Mouse (Mus musculus): ENCODE results near the gene Cyld. TPM values are rescaled to one million over a fixed set of nuclear protein-coding genes. Genes with fewer than 3 reads are reported as not detected.
A peak's percentile ranks its signal among the peaks of the same experiment; 100 is the strongest.

Gene Cyld
- 10 to 100 TPM; 88.9 to 92.6 (median 90.9) TPM for polyA plus RNA-seq (2017; shearing (Covaris generic))

- ATAC-seq: peak; percentile 82
Observed at GRCm38 (mm10) chr8:88696721-88697641, at the start of gene Cyld. TSS of gene Cyld (plus strand) at chr8:88697028.

GRCm38 (mm10) chr8:88648322-88648721 is 48.5 kb upstream of the Cyld start:
- no peak for ATAC-seq

- peak; percentile 53 for ATAC-seq
Observed at GRCm38 (mm10) chr8:88650016-88650708, 46.7 kb upstream of the Cyld start.

GRCm38 (mm10) chr8:88651122-88651521 is 45.7 kb upstream of the Cyld start:
- peak; percentile 79 for ATAC-seq

GRCm38 (mm10) chr8:88655334-88655733 is 41.5 kb upstream of the Cyld start:
- ATAC-seq: no peak

- no peak for ATAC-seq
Observed at GRCm38 (mm10) chr8:88659873-88660272, 37.0 kb upstream of the Cyld start.

GRCm38 (mm10) chr8:88662401-88662821 is 34.4 kb upstream of the Cyld start:
- no peak for ATAC-seq

- no peak for ATAC-seq
Observed at GRCm38 (mm10) chr8:88664121-88664520, 32.7 kb upstream of the Cyld start.

- no peak for ATAC-seq
Observed at GRCm38 (mm10) chr8:88664947-88665346, 31.9 kb upstream of the Cyld start.

- ATAC-seq: no peak
Observed at GRCm38 (mm10) chr8:88666435-88666834, 30.4 kb upstream of the Cyld start.

- peak; percentile 95 for ATAC-seq
Observed at GRCm38 (mm10) chr8:88668400-88669086, 28.3 kb upstream of the Cyld start.

- ATAC-seq: no peak
Observed at GRCm38 (mm10) chr8:88670782-88671181, 26.0 kb upstream of the Cyld start.

- no peak for ATAC-seq
Observed at GRCm38 (mm10) chr8:88671575-88671974, 25.3 kb upstream of the Cyld start.

- ATAC-seq: no peak
Observed at GRCm38 (mm10) chr8:88673859-88674258, 23.0 kb upstream of the Cyld start.

- no peak for ATAC-seq
Observed at GRCm38 (mm10) chr8:88675372-88676165, 21.3 kb upstream of the Cyld start.

- ATAC-seq: no peak
Observed at GRCm38 (mm10) chr8:88677071-88677470, 19.8 kb upstream of the Cyld start.

- no peak for ATAC-seq
Observed at GRCm38 (mm10) chr8:88680566-88680965, 16.3 kb upstream of the Cyld start.

- ATAC-seq: no peak
Observed at GRCm38 (mm10) chr8:88681046-88681445, 15.8 kb upstream of the Cyld start.

GRCm38 (mm10) chr8:88683656-88684289 is 13.1 kb upstream of the Cyld start:
- peak; percentile 54 for ATAC-seq

GRCm38 (mm10) chr8:88686226-88686905 is 10.5 kb upstream of the Cyld start:
- no peak for ATAC-seq

- no peak for ATAC-seq
Observed at GRCm38 (mm10) chr8:88686906-88687235, 10.0 kb upstream of the Cyld start.
